Mouse (Mus musculus) C2C12 (cell line): ENCODE measurements around the gene Safb. TPM values are rescaled to one million over a fixed set of nuclear protein-coding genes. Genes with fewer than 3 reads are reported as not detected.
A peak's percentile ranks its signal among the peaks of the same experiment; 100 is the strongest.
"Not testable (repeated sequence)": the region's sequence is repeated elsewhere in the genome, so short reads cannot be mapped to it uniquely, and the experiment has no call there.

Source experiments
- H3K27me3 ChIP-seq: one replicate; pipeline ENCODE4 v1.6.1; 2011; ENCODE audit not compliant: control insufficient read depth, insufficient read depth, insufficient read length
- H3K36me3 ChIP-seq: one replicate; pipeline ENCODE4 v1.6.1; 2011; ENCODE audit not compliant: control insufficient read depth, insufficient read depth
- H3K4me3 ChIP-seq: one replicate; pipeline ENCODE4 v1.5.1; 2011; ENCODE audit warnings: mild to moderate bottlenecking, control low read depth; ENCODE audit not compliant: poor library complexity, insufficient read depth, severe bottlenecking
- H3K79me2 ChIP-seq: one replicate; pipeline ENCODE4 v1.6.1; 2011; ENCODE audit not compliant: control insufficient read depth, insufficient read depth
- H3K79me3 ChIP-seq: one replicate; pipeline ENCODE4 v1.6.1; 2011; ENCODE audit warnings: low read depth, control low read depth
- H3ac ChIP-seq: one replicate; pipeline ENCODE3; 2011; ENCODE audit warnings: low read depth; ENCODE audit not compliant: control insufficient read depth, insufficient read length
- CEBPB ChIP-seq: IDR thresholded peaks from one replicate; pipeline ENCODE4 v1.6.1; 2011; ENCODE audit warnings: low read depth, mild to moderate bottlenecking, control low read depth, moderate library complexity
- CTCF ChIP-seq: IDR thresholded peaks from one replicate; pipeline ENCODE4 v1.5.1; 2011; ENCODE audit not compliant: control insufficient read depth, insufficient read depth, insufficient read length
- FOSL1 ChIP-seq: IDR thresholded peaks from one replicate; pipeline ENCODE4 v1.8.0; 2011; ENCODE audit warnings: mild to moderate bottlenecking, low read length; ENCODE audit not compliant: poor library complexity, insufficient read depth, severe bottlenecking
- MAX ChIP-seq: IDR thresholded peaks from one replicate; pipeline ENCODE4 v1.6.1; 2011; ENCODE audit warnings: mild to moderate bottlenecking, control low read depth
- MYOD1 ChIP-seq: IDR thresholded peaks from one replicate; pipeline ENCODE4 v1.6.1; 2011; ENCODE audit warnings: low read depth; ENCODE audit not compliant: control insufficient read depth, insufficient read length
- MYOG ChIP-seq: IDR thresholded peaks from one replicate; pipeline ENCODE4 v1.6.1; 2011; ENCODE audit not compliant: control insufficient read depth, insufficient read length; ENCODE audit errors: extremely low read depth
- USF1 ChIP-seq: IDR thresholded peaks from one replicate; pipeline ENCODE4 v1.6.1; 2011; ENCODE audit warnings: low read depth, mild to moderate bottlenecking, control low read depth, moderate library complexity
- polyA plus RNA-seq: library from polyadenylated mRNA; unstranded; fragments of >200 nt; fragmentation: generic; extraction: Trizol; gene quantifications from one replicate; pipeline ENCODE4 v1.2.1, GENCODE M21; 2012; ENCODE audit warnings: missing spikeins

The Safb gene
- polyA plus RNA-seq, 1 experiment, result 69.7 TPM

GRCm38 (mm10) chr17:56617628-56618027, 33.0 kb downstream of the Safb start:
- no peak for TF ChIP-seq CEBPB
- H3ac ChIP-seq, result no peak overlapping the region
- peaks cover 82% of the 10 kb centered on the region for H3K36me3 ChIP-seq
- peaks cover 63% of the 10 kb centered on the region for H3K79me2 ChIP-seq
- no peaks in the 10 kb centered on the region for H3K27me3 ChIP-seq
- peaks cover 40% of the 10 kb centered on the region for H3K79me3 ChIP-seq
- H3K4me3 ChIP-seq, result no peak overlapping the region

- Histone ChIP-seq H3K27me3 (no peaks in the 10 kb centered on the region), H3ac (peak overlapping the region; percentile 27), H3K4me3 (peak overlapping the region; percentile 94), H3K79me3 (peaks cover 31% of the 10 kb centered on the region), H3K79me2 (peaks cover 49% of the 10 kb centered on the region), H3K36me3 (peaks cover 30% of the 10 kb centered on the region)
- TF ChIP-seq MYOG (no peak), MYOD1 (no peak)
Measured at GRCm38 (mm10) chr17:56625495-56625894, 40.9 kb downstream of the Safb start.

- Histone ChIP-seq H3K79me3 (peaks cover 31% of the 10 kb centered on the region), H3K27me3 (no peaks in the 10 kb centered on the region)
- TF ChIP-seq FOSL1 (no peak), MAX (no peak), MYOD1 (no peak), MYOG (no peak), CTCF (no peak), CEBPB (no peak), USF1 (no peak)
Measured at GRCm38 (mm10) chr17:56626260-56626659, 41.6 kb downstream of the Safb start.

GRCm38 (mm10) chr17:56626754-56627470, 42.3 kb downstream of the Safb start, which contains the start of gene Lonp1:
TSS of gene Lonp1 (minus strand) at chr17:56626887.
- peaks cover 48% of the 10 kb centered on the region for H3K79me2 ChIP-seq
- peak within 1 kb of the TSS; percentile 65 for H3ac ChIP-seq
- peaks cover 31% of the 10 kb centered on the region for H3K79me3 ChIP-seq
- peaks cover 20% of the 10 kb centered on the region for H3K36me3 ChIP-seq
- H3K4me3 ChIP-seq, result peak within 1 kb of the TSS; percentile 94
- no peak for TF ChIP-seq MYOG
- peak; percentile 81 for TF ChIP-seq MAX
- no peak for TF ChIP-seq CEBPB
- no peak for TF ChIP-seq FOSL1
- no peak for TF ChIP-seq MYOD1
- no peak for TF ChIP-seq CTCF
- TF ChIP-seq USF1, result peak; percentile 97
- H3K27me3 ChIP-seq, result no peaks in the 10 kb centered on the region

More at GRCm38 (mm10) chr17:56626260-56626659, 41.6 kb downstream of the Safb start:
- Histone ChIP-seq H3K36me3 (peaks cover 27% of the 10 kb centered on the region), H3K79me2 (peaks cover 49% of the 10 kb centered on the region), H3ac (peak overlapping the region; percentile 65), H3K4me3 (peak overlapping the region; percentile 94)

GRCm38 (mm10) chr17:56627530-56628277, 43.1 kb downstream of the Safb start, which contains the start of gene Catsperd:
TSS of gene Catsperd (plus strand) at chr17:56628143.
- TF ChIP-seq MYOG (no peak), CEBPB (no peak), USF1 (no peak), MYOD1 (no peak), CTCF (no peak), FOSL1 (no peak), MAX (no peak)
- peak within 1 kb of the TSS; percentile 94 for H3K4me3 ChIP-seq
- H3ac ChIP-seq, result peak within 1 kb of the TSS; percentile 9
- peaks cover 41% of the 10 kb centered on the region for H3K79me2 ChIP-seq
- peaks cover 13% of the 10 kb centered on the region for H3K36me3 ChIP-seq
- H3K27me3 ChIP-seq, result no peaks in the 10 kb centered on the region
- H3K79me3 ChIP-seq, result peaks cover 31% of the 10 kb centered on the region

GRCm38 (mm10) chr17:56629800-56630781, 45.5 kb downstream of the Safb start:
- H3ac ChIP-seq, H3K36me3 ChIP-seq, H3K4me3 ChIP-seq: not testable (repeated sequence)
- Histone ChIP-seq H3K79me2 (peaks cover 17% of the 10 kb centered on the region), H3K79me3 (peaks cover 12% of the 10 kb centered on the region), H3K27me3 (peaks cover 18% of the 10 kb centered on the region)
